In genomic region chr3:103859851-103860391, GRCm38 (mm10) we compare ENCODE assay signal across 8 mouse cellular contexts. TPM values are rescaled to one million over a fixed set of nuclear protein-coding genes. Genes with fewer than 3 reads are reported as not detected.
DNase-seq lines count a peak whose midpoint lies in the region; ATAC-seq lines count a peak whose summit lies in the region.

No protein-coding gene starts in this region.

- H3K4me3 ChIP-seq in embryonic facial prominence, embryonic 14.5 days (ENCODE audit: low read depth, low read length): no peak overlapping the region
- no peak overlapping the region for H3K4me3 ChIP-seq in embryonic facial prominence, embryonic 10.5 days

- ATAC-seq in embryonic facial prominence, embryonic 14.5 days (ENCODE audit: low read depth): peak; percentile 26; the same call in 1 of the 2 replicates
- ATAC-seq in hematopoietic stem cell, adult 5-6 weeks (replicated peaks in 1 of 2; ENCODE audit: insufficient read depth in 1 of 2, low FRiP score in 2 of 2, low TSS enrichment in 1 of 2, low read depth in 1 of 2, poor library complexity in 2 of 2, severe bottlenecking in 2 of 2): peak; percentile 92

- H3K27me3 ChIP-seq in embryonic facial prominence, embryonic 14.5 days (replicated peaks; ENCODE audit: control insufficient read depth, insufficient read depth, low read length): no peaks in the 10 kb centered on the region
- H3K27me3 ChIP-seq in embryonic facial prominence, embryonic 10.5 days (replicated peaks; ENCODE audit: low read depth, poor library complexity, severe bottlenecking): no peaks in the 10 kb centered on the region

- DNase-seq in embryonic facial prominence, embryonic 14.5 days (ENCODE audit: low spot score): peak; percentile 69
- no peak for DNase-seq in embryonic facial prominence, embryonic 10.5 days (ENCODE audit: low spot score)
- DNase-seq in T-cell, adult 2 months (ENCODE audit: low spot score): peak; percentile 94
- DNase-seq in lung, postnatal 4 days: peak; percentile 54 to 63
- peak; percentile 77 to 82 for DNase-seq in thymus, postnatal 36 days
- no peak for DNase-seq in retina, embryonic 14.5 days (ENCODE audit: low spot score)
- DNase-seq in yolk sac, embryonic 10.5 days (ENCODE audit: low spot score): no peak

- H3K9ac ChIP-seq in embryonic facial prominence, embryonic 14.5 days (ENCODE audit: low read depth, low read length): no peak overlapping the region

- no peak overlapping the region for H3K27ac ChIP-seq in embryonic facial prominence, embryonic 14.5 days (replicated peaks; ENCODE audit: low read depth, low read length)
- H3K27ac ChIP-seq in embryonic facial prominence, embryonic 10.5 days (replicated peaks): no peak overlapping the region

- 63% methylated on average over 6 of the region's 6 CpGs for WGBS in embryonic facial prominence, embryonic 14.5 days
- WGBS in embryonic facial prominence, embryonic 10.5 days: 82% methylated on average over 6 of the region's 6 CpGs

- no peaks in the 10 kb centered on the region for H3K9me3 ChIP-seq in embryonic facial prominence, embryonic 14.5 days (ENCODE audit: control insufficient read depth, low read length)
- H3K9me3 ChIP-seq in embryonic facial prominence, embryonic 10.5 days: no peaks in the 10 kb centered on the region

- H3K4me1 ChIP-seq in embryonic facial prominence, embryonic 14.5 days (ENCODE audit: control insufficient read depth, insufficient read depth, low read length): no peaks in the 10 kb centered on the region
- no peaks in the 10 kb centered on the region for H3K4me1 ChIP-seq in embryonic facial prominence, embryonic 10.5 days

- no peaks in the 10 kb centered on the region for H3K36me3 ChIP-seq in embryonic facial prominence, embryonic 14.5 days (ENCODE audit: control insufficient read depth, insufficient read depth, low read length)
- no peaks in the 10 kb centered on the region for H3K36me3 ChIP-seq in embryonic facial prominence, embryonic 10.5 days (replicated peaks)

- H3K4me2 ChIP-seq in embryonic facial prominence, embryonic 14.5 days (ENCODE audit: low read depth, low read length): no peak overlapping the region

RNA-seq across cellular contexts. Expression of gene Ptpn22, which starts 0.3 kb away (rescaled TPM):
- polyA plus RNA-seq in embryonic facial prominence, embryonic 14.5 days (2014; fragmentation: Nextera tagmentation; extraction: Ambion mirVana): 0.76 and 0.96 TPM in 2 replicates
- 0.11 and 0.33 TPM in 2 replicates for polyA plus RNA-seq in embryonic facial prominence, embryonic 10.5 days (2016; fragmentation: Nextera tagmentation; extraction: Ambion mirVana)
- total RNA-seq in hematopoietic stem cell, adult 5-6 weeks (2017): 57.9 and 65.8 TPM in 2 replicates

RNA-seq across cellular contexts. Expression of gene Bcl2l15, which starts 27.5 kb away (rescaled TPM):
- polyA plus RNA-seq in embryonic facial prominence, embryonic 14.5 days (2014; fragmentation: Nextera tagmentation; extraction: Ambion mirVana): 0.42 and 0.63 TPM in 2 replicates
- polyA plus RNA-seq in embryonic facial prominence, embryonic 10.5 days (2016; fragmentation: Nextera tagmentation; extraction: Ambion mirVana): 0.24 and 0.42 TPM in 2 replicates
- total RNA-seq in hematopoietic stem cell, adult 5-6 weeks (2017): 0.50 TPM in 1 of 2 replicates, not detected in the other

RNA-seq across cellular contexts. Expression of gene Gm43064, which starts 50.5 kb away (rescaled TPM):
- polyA plus RNA-seq in embryonic facial prominence, embryonic 14.5 days (2014; fragmentation: Nextera tagmentation; extraction: Ambion mirVana): 0.17 and 0.41 TPM in 2 replicates
- 0.16 TPM in 1 of 2 replicates, not detected in the other for polyA plus RNA-seq in embryonic facial prominence, embryonic 10.5 days (2016; fragmentation: Nextera tagmentation; extraction: Ambion mirVana)
- total RNA-seq in hematopoietic stem cell, adult 5-6 weeks (2017): 0.94 TPM in 1 of 2 replicates, not detected in the other

RNA-seq across cellular contexts. Expression of gene Ap4b1, which starts 50.6 kb away (rescaled TPM):
- polyA plus RNA-seq in embryonic facial prominence, embryonic 14.5 days (2014; fragmentation: Nextera tagmentation; extraction: Ambion mirVana): 23.9 and 24.9 TPM in 2 replicates
- polyA plus RNA-seq in embryonic facial prominence, embryonic 10.5 days (2016; fragmentation: Nextera tagmentation; extraction: Ambion mirVana): 20.4 and 22.7 TPM in 2 replicates
- total RNA-seq in hematopoietic stem cell, adult 5-6 weeks (2017): 21.6 and 28.6 TPM in 2 replicates

RNA-seq across cellular contexts. Expression of gene Dclre1b, which starts 50.7 kb away (rescaled TPM):
- 22.3 and 25.9 TPM in 2 replicates for polyA plus RNA-seq in embryonic facial prominence, embryonic 14.5 days (2014; fragmentation: Nextera tagmentation; extraction: Ambion mirVana)
- 36.4 and 41.5 TPM in 2 replicates for polyA plus RNA-seq in embryonic facial prominence, embryonic 10.5 days (2016; fragmentation: Nextera tagmentation; extraction: Ambion mirVana)
- total RNA-seq in hematopoietic stem cell, adult 5-6 weeks (2017): 15.2 and 17.4 TPM in 2 replicates

Comparison
In these comparisons a context has a peak if more than half of its experiments do, and no peak if none do; other contexts are left out.
1. DNase-seq: peak in embryonic facial prominence, embryonic 14.5 days (single experiment), T-cell, adult 2 months (single experiment), lung, postnatal 4 days (2 of 2) and thymus, postnatal 36 days (2 of 2); none in embryonic facial prominence, embryonic 10.5 days (single experiment), retina, embryonic 14.5 days (single experiment) and yolk sac, embryonic 10.5 days (single experiment).